Mouse (Mus musculus): ENCODE results near the gene Sf1.

DNA sequence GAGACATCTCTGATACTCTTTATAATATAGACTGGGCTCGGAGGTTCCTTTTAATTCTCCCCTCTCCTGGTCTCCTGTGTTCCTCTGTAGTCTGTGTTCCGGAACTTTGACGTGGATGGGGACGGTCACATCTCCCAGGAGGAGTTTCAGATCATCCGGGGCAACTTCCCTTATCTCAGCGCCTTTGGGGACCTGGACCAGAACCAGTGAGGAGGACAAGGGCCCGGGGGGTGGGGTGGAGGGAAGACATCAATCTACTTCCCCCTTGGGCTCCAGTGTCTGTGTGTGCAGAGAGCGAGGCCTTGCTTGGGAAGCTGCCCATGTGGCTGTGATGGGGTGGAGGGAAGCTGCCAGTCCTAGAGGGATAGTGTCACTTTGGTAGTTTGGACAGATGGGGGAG, 45.3 kb downstream of the Sf1 start:
- TF ChIP-seq CTCF (conservative IDR thresholded peaks at IDR 0.05; ENCODE audit: low read length) (no peak), NANOG (IDR thresholded peaks at IDR 0.05; ENCODE audit: borderline replicate concordance, low read length) (no peak), POU5F1 (IDR thresholded peaks at IDR 0.05; ENCODE audit: borderline replicate concordance, low read length) (no peak)
